Mouse (Mus musculus): ENCODE results near the gene Robo4. TPM values are rescaled to one million over a fixed set of nuclear protein-coding genes. Genes with fewer than 3 reads are reported as not detected.
A peak's percentile ranks its signal among the peaks of the same experiment; 100 is the strongest.

Gene Robo4
- total and polyA plus RNA-seq, 3 experiments: 27.9 to 33.7 (median 31.8) TPM

DNA sequence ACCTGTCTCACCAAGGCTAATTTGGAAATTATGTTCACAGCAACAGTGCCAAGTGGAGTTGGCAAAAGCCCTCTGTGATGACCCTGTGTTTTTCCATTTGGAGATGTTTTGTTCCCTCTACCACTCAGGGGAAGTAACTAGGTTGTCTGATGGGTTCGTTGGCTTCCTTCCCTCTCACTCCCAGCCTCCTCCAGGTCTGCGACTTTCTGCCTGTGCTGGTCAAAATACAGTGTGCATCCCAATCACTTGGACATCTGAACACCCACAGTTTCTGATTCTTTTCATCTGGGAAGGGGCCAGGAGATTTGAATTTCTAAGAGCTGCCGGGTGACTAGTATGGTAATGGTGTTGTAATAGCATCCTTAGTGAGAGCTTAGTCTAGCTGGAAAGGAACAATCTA, 59.9 kb downstream of the Robo4 start:
- 18% methylated on average over 3 of the region's 3 CpGs for WGBS
- DNase-seq: no peak
- peaks cover 14% of the 10 kb centered on the region for H3K27me3 ChIP-seq (ENCODE audit: control insufficient read depth, insufficient read depth, low read length)
- intact Hi-C loops (cut with DNase I): loop anchor here (5.0 kb wide), 1 partner anchor 176 kb away; no protein-coding TSS in a partner anchor
- TF ChIP-seq EP300 (IDR thresholded peaks at IDR 0.05; ENCODE audit: insufficient read depth, low read depth, low read length): no peak
- TF ChIP-seq POLR2A (IDR thresholded peaks at IDR 0.05; ENCODE audit: insufficient read depth, low read depth, low read length): no peak
- no peak for TF ChIP-seq CTCF (IDR thresholded peaks at IDR 0.05)
- H3K9ac ChIP-seq (ENCODE audit: low read depth, low read length): no peak overlapping the region
- no peaks in the 10 kb centered on the region for H3K36me3 ChIP-seq (ENCODE audit: control insufficient read depth, insufficient read depth, low read length)
- H3K4me3 ChIP-seq: no peak overlapping the region
- no peaks in the 10 kb centered on the region for H3K79me2 ChIP-seq (replicated peaks; ENCODE audit: control insufficient read depth, insufficient read depth, low read length)
- H3K4me1 ChIP-seq (ENCODE audit: control insufficient read depth, insufficient read depth, low read length): peaks cover 2% of the 10 kb centered on the region
- H3K27ac ChIP-seq: no peak overlapping the region

DNA sequence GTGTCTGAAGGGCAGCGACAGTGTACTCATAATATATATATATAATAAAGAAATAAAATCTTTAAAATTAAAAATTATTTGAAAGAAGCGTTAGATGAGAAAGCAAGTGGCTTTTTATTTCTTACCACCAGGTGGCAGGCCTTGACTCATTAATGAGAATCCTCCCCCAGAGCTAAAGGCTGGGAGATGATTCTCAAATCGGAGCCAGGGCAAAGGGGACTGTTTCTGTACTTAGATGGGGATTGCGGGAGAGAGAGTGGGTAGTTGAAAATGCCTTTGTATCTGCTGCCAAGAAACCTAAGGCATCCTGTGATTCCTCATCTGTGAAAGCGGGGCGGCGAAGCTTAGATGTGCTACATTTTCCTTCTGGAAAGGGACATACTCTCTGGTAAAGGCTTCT, 61.1 kb downstream of the Robo4 start:
- intact Hi-C loops (cut with DNase I): loop anchor here (1.0 to 5.0 kb wide), 3 partner anchors 82 to 175 kb away; no protein-coding TSS in a partner anchor
- Histone ChIP-seq H3K9ac (ENCODE audit: low read depth, low read length) (no peak overlapping the region), H3K27me3 (ENCODE audit: control insufficient read depth, insufficient read depth, low read length) (peaks cover 12% of the 10 kb centered on the region), H3K4me3 (no peak overlapping the region), H3K27ac (no peak overlapping the region), H3K4me1 (ENCODE audit: control insufficient read depth, insufficient read depth, low read length) (no peaks in the 10 kb centered on the region; the same call in 1 of the 2 replicates), H3K36me3 (ENCODE audit: control insufficient read depth, insufficient read depth, low read length) (no peaks in the 10 kb centered on the region), H3K79me2 (replicated peaks; ENCODE audit: control insufficient read depth, insufficient read depth, low read length) (no peaks in the 10 kb centered on the region)
- DNase-seq: peak; percentile 18 to 38
- TF ChIP-seq POLR2A (IDR thresholded peaks at IDR 0.05; ENCODE audit: insufficient read depth, low read depth, low read length) (no peak), EP300 (IDR thresholded peaks at IDR 0.05; ENCODE audit: insufficient read depth, low read depth, low read length) (0 out of 2 replicates have a peak, but pooled peaks have one; percentile 20), CTCF (IDR thresholded peaks at IDR 0.05) (peak; percentile 84)
- 17% methylated on average over 7 of the region's 7 CpGs for WGBS

Other genes starting within 250 kb of the Robo4 start
- 1 to 10 TPM; 6.6 to 7.1 TPM for gene Tmem218, start 193.7 kb upstream of the Robo4 start, total RNA-seq (2021)
- gene Tmem218, start 193.7 kb upstream of the Robo4 start, polyA plus RNA-seq (2012; rRNA removed): 4.2 and 7.7 TPM in 2 replicates
- 1 to 10 TPM; 2.9 to 4.1 TPM for gene Slc37a2, start 146.2 kb upstream of the Robo4 start, total RNA-seq (2021)
- gene Slc37a2, start 146.2 kb upstream of the Robo4 start, polyA plus RNA-seq (2012; rRNA removed): 4.1 and 5.9 TPM in 2 replicates
- 1 to 10 TPM; 1.7 to 2.0 TPM for gene Ccdc15, start 53.5 kb upstream of the Robo4 start, total RNA-seq (2021)
- gene Ccdc15, start 53.5 kb upstream of the Robo4 start, polyA plus RNA-seq (2012; rRNA removed): 0.47 and 0.53 TPM in 2 replicates
- not detected for gene Hepacam, start 34.5 kb upstream of the Robo4 start, total RNA-seq (2021)
- 0.18 and 0.29 TPM in 2 replicates for gene Hepacam, start 34.5 kb upstream of the Robo4 start, polyA plus RNA-seq (2012; rRNA removed)
- gene Robo3, start 31.3 kb downstream of the Robo4 start, total RNA-seq (2021): not detected
- gene Robo3, start 31.3 kb downstream of the Robo4 start, polyA plus RNA-seq (2012; rRNA removed): 0.29 TPM in 1 of 2 replicates, not detected in the other
- 1 to 10 TPM; 6.4 to 7.1 TPM for gene Msantd2, start 87.4 kb downstream of the Robo4 start, total RNA-seq (2021)
- gene Msantd2, start 87.4 kb downstream of the Robo4 start, polyA plus RNA-seq (2012; rRNA removed): 10.7 and 12.8 TPM in 2 replicates
- 10 to 100 TPM; 58.5 to 81.3 TPM for gene Esam, start 126.2 kb downstream of the Robo4 start, total RNA-seq (2021)
- gene Esam, start 126.2 kb downstream of the Robo4 start, polyA plus RNA-seq (2012; rRNA removed): 77.1 and 87.2 TPM in 2 replicates
- 1 to 10 TPM; 2.5 to 4.9 TPM for gene Vsig2, start 137.4 kb downstream of the Robo4 start, total RNA-seq (2021)
- gene Vsig2, start 137.4 kb downstream of the Robo4 start, polyA plus RNA-seq (2012; rRNA removed): 16.0 and 21.1 TPM in 2 replicates
- 10 to 100 TPM in 1 of 2 experiments, 1 to 10 TPM in 1; 4.0 to 27.2 TPM for gene Nrgn, start 151.0 kb downstream of the Robo4 start, total RNA-seq (2021)
- 8.6 and 21.7 TPM in 2 replicates for gene Nrgn, start 151.0 kb downstream of the Robo4 start, polyA plus RNA-seq (2012; rRNA removed)
- gene Siae, start 153.8 kb downstream of the Robo4 start, total RNA-seq (2021): 1 to 10 TPM; 7.7 to 8.2 TPM
- gene Siae, start 153.8 kb downstream of the Robo4 start, polyA plus RNA-seq (2012; rRNA removed): 7.7 and 18.7 TPM in 2 replicates
- gene Spa17, start 211.8 kb downstream of the Robo4 start, total RNA-seq (2021): 1 to 10 TPM; 1.9 to 3.8 TPM
- gene Spa17, start 211.8 kb downstream of the Robo4 start, polyA plus RNA-seq (2012; rRNA removed): 1.6 and 2.3 TPM in 2 replicates

All from heart, adult 2 months (tissue).